Mouse (Mus musculus) cerebellum, adult 2 months (tissue): Measurements from ENCODE around the gene Grk3. TPM values are rescaled to one million over a fixed set of nuclear protein-coding genes. Genes with fewer than 3 reads are reported as not detected.
A peak's percentile ranks its signal among the peaks of the same experiment; 100 is the strongest.

Source experiments
- DNase-seq, 2 experiments: peaks; one replicate each; pipeline ENCODE4 v3.0.0; 2021
- H3K27ac ChIP-seq: fragments of 200-500 bp; 2 replicates; pipeline ENCODE4 v1.5.1; 2012; ENCODE audit warnings: low read length, control low read depth, inconsistent platforms; ENCODE audit not compliant: insufficient read depth
- H3K27me3 ChIP-seq: fragments of 200-500 bp; 2 replicates; pipeline ENCODE4 v1.6.1; 2012; ENCODE audit warnings: inconsistent platforms, mild to moderate bottlenecking, low read length, moderate library complexity; ENCODE audit not compliant: control insufficient read depth, insufficient read depth
- H3K4me1 ChIP-seq: fragments of 200-500 bp; 2 replicates; pipeline ENCODE4 v1.6.1; 2011; ENCODE audit warnings: low read length; ENCODE audit not compliant: control insufficient read depth, insufficient read depth
- H3K4me3 ChIP-seq: fragments of 200-500 bp; replicated peaks from 2 replicates; pipeline ENCODE3; 2011; ENCODE audit warnings: mild to moderate bottlenecking, low read depth, low read length, control low read depth; ENCODE audit not compliant: insufficient read depth
- CTCF ChIP-seq: fragments of 200-500 bp; IDR thresholded peaks from 2 replicates; pipeline ENCODE4 v1.5.1; 2011; ENCODE audit warnings: low read depth, mild to moderate bottlenecking, control low read depth, low read length, moderate library complexity, borderline replicate concordance; ENCODE audit not compliant: insufficient read depth
- POLR2A ChIP-seq: fragments of 200-500 bp; IDR thresholded peaks from 2 replicates; pipeline ENCODE4 v1.6.1; 2011; ENCODE audit warnings: low read length, control low read depth, borderline replicate concordance; ENCODE audit not compliant: insufficient read depth
- WGBS: fragments of 180-500 bp; shearing (Covaris S2); methylation state at CpG from one replicate; pipeline ENCODE4 v1.1.7; 2018; 5-methylcytosine and 5-hydroxymethylcytosine counted together
- polyA plus RNA-seq: library from polyadenylated mRNA; depleted of rRNA; stranded (reverse); fragments of >200 nt; gene quantifications from 2 replicates; pipeline ENCODE4 v1.2.3, GENCODE M21; 2012

Grk3 gene
- polyA plus RNA-seq, 1 experiment = 58.0 TPM

DNA sequence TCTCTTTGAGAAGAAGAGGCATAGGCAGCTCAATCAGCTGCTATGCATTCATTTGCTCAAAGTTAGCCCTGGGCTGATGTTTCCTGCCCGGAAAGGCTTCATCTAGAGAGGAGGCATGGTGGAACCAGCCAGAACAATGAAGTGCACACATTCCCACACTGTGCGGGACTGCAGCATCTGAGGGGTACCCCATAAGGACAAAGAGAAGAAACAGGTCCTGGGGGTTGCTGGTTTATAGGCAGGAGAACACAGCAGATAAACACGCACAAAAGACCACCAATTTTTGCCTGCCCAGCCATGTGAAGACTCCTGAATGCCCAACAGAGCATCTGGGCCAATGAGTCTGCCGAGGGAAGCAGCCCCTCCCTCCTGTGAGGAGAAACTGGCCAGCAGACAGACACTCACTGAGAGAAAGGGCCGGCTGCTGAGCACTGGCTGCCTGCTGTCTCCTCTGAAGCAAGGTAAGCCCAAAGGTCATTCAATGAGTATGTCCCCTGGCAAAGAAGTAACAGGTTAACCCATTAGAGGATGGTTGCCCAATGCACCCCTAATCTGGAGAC lies 12.7 kb downstream of the Grk3 start:
- H3K27ac ChIP-seq = no peak overlapping the region
- 25% methylated on average over 5 of the region's 5 CpGs for WGBS
- TF ChIP-seq CTCF (no peak), POLR2A (no peak)

DNA sequence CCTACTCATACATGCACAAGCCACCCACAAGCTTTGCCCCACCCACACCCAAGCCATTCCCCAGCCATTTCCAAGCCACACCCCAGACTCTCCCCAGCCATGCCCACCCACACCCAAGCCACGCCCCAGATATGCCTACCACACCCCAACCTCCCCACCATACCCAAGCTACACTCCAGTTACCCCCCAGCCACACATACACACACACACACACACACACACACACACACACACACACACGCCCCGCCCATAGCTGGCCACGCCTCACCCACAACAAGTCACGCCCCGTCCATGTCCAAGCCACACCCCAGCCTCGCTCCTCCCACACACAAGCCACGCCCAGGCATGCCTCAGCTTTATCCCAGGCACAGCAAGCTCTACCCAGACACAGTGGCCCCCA lies 16.4 kb downstream of the Grk3 start:
- no peak overlapping the region for H3K27ac ChIP-seq
- no peak overlapping the region for H3K4me3 ChIP-seq
- WGBS = 84% methylated on average over 8 of the region's 8 CpGs
- H3K4me1 ChIP-seq = peaks cover 36% of the 10 kb centered on the region
- DNase-seq = no peak
- TF ChIP-seq POLR2A (no peak), CTCF (no peak)
- no peaks in the 10 kb centered on the region for H3K27me3 ChIP-seq

More for the DNA sequence above, 12.7 kb downstream of the Grk3 start:
- DNase-seq = peak; percentile 38 to 58
- H3K4me1 ChIP-seq = peaks cover 52% of the 10 kb centered on the region
- no peaks in the 10 kb centered on the region for H3K27me3 ChIP-seq
- H3K4me3 ChIP-seq = no peak overlapping the region

GRCm38 (mm10) chr5:112997516-112998186 lies 17.9 kb downstream of the Grk3 start:
- Histone ChIP-seq H3K27ac (no peak overlapping the region), H3K4me3 (no peak overlapping the region), H3K4me1 (peaks cover 31% of the 10 kb centered on the region), H3K27me3 (no peaks in the 10 kb centered on the region)
- TF ChIP-seq POLR2A (no peak), CTCF (no peak)
- 39% methylated on average over 5 of the region's 5 CpGs for WGBS
- peak in 1 of 2 experiments; percentile 32 for DNase-seq

DNA sequence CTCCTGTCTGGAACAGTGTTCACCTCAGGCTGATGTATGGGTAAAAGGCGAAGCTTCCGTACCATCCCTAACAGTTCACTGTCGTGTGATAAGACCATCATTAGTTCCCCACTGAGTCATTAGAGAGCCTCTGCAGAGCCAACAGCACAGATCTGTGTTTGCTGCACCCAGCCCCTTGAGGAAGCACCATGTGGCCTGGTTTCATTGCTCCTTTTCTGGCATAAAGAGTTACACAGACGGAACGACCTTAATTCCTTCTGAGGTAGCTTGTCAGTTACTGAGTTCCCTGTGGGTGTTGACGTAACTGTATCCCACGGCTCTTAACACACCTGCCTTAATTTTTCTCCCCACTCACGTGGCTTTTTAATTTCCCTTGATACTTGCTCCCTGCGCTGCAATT lies 24.3 kb downstream of the Grk3 start:
- Histone ChIP-seq H3K27me3 (no peaks in the 10 kb centered on the region), H3K4me1 (peaks cover 9% of the 10 kb centered on the region; the same call in 1 of the 2 replicates), H3K4me3 (no peak overlapping the region), H3K27ac (no peak overlapping the region)
- no peak for DNase-seq
- no peak for TF ChIP-seq CTCF
- no peak for TF ChIP-seq POLR2A
- WGBS = 77% methylated on average over 9 of the region's 9 CpGs

- Histone ChIP-seq H3K27ac (no peak overlapping the region), H3K4me3 (no peak overlapping the region), H3K4me1 (peaks cover 6% of the 10 kb centered on the region; the same call in 1 of the 2 replicates), H3K27me3 (no peaks in the 10 kb centered on the region)
- TF ChIP-seq POLR2A (no peak), CTCF (no peak)
- 66% methylated on average over 6 of the region's 6 CpGs for WGBS
- no peak for DNase-seq
Observed at GRCm38 (mm10) chr5:112981931-112982330, 33.7 kb downstream of the Grk3 start.

DNA sequence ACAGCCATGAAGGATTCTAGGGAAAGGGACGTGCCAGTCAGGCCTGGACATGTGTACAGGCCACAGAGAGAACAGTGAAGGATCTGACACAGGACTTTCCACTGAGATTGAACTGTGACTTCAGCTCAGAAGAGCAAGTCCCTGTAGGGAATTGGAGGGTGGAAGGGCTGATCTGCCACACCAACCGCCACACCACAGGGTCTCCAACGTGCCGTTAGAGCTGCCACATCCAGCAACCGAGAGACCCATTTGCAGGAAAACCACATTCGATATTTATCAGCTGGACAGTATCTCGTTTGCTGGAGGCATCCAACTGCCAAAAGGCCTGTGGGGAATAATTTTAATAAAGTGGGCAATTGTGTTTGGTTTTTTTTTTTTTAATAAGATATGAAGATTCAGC lies 35.9 kb downstream of the Grk3 start:
- WGBS = 81% methylated on average over 7 of the region's 7 CpGs
- no peak overlapping the region for H3K4me3 ChIP-seq
- H3K4me1 ChIP-seq = peaks cover 6% of the 10 kb centered on the region; the same call in 1 of the 2 replicates
- no peaks in the 10 kb centered on the region for H3K27me3 ChIP-seq
- DNase-seq = no peak
- TF ChIP-seq POLR2A (no peak), CTCF (no peak)
- H3K27ac ChIP-seq = no peak overlapping the region

DNA sequence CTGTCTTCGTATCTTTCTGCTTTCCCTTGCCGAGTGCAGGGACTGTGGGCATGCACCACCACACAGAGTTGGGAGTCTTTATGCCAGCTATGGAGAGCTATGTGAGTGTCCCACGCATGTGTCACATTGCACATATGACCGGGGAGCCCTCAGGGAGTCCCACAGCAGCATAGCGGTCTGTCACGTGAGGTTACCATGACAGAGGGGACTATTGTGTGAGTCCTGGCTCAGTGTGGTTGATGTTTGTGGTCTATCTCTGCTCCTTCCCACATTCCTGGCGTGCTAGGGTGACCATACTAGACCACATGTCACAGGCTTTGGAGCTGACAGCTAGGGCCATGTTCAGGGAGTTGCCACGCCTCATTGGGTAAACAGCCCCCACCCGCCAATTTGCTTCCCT lies 36.4 kb downstream of the Grk3 start:
- H3K4me3 ChIP-seq = no peak overlapping the region
- H3K27me3 ChIP-seq = no peaks in the 10 kb centered on the region
- 92% methylated on average over 9 of the region's 9 CpGs for WGBS
- no peak for TF ChIP-seq CTCF
- TF ChIP-seq POLR2A = no peak
- DNase-seq = no peak
- H3K4me1 ChIP-seq = peaks cover 6% of the 10 kb centered on the region; the same call in 1 of the 2 replicates
- H3K27ac ChIP-seq = no peak overlapping the region

DNA sequence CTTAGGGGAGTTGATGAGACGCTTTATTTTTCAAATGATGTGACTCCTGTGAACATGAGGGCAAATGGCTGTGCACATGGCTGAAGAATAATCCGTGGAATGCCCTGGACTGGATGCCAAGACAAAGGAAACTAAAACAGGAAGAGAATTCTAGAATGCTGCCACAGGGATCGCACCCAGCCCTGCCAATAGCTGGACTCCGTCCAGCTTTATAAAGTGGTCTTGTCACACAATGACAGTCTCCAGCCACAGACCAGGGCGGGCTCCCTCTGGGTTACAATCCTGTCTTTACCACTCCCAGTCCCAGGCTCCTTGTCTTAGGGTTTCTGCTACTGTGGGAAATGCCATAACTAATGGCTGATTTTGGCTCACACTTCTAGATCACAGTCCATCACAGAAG lies 38.5 kb downstream of the Grk3 start:
- Histone ChIP-seq H3K4me1 (peaks cover 4% of the 10 kb centered on the region; the same call in 1 of the 2 replicates), H3K4me3 (no peak overlapping the region), H3K27ac (no peak overlapping the region; the same call in 1 of the 2 replicates), H3K27me3 (no peaks in the 10 kb centered on the region)
- TF ChIP-seq CTCF (no peak), POLR2A (no peak)
- DNase-seq = peak in 1 of 2 experiments; percentile 24
- WGBS = 18% methylated on average over 5 of the region's 5 CpGs
